Mouse (Mus musculus) heart, embryonic 16.5 days (tissue): Measurements from ENCODE around the gene Stpg3. TPM values are rescaled to one million over a fixed set of nuclear protein-coding genes. Genes with fewer than 3 reads are reported as not detected.

Experiments
- ATAC-seq: fragments of 200-750 bp; cut with Nextera tagmentation; replicated peaks from 2 replicates; pipeline ENCODE4 v1.8.0; 2017; ENCODE audit warnings: moderate number of reproducible peaks; ENCODE audit not compliant: insufficient read depth, low FRiP score; ENCODE audit errors: extremely low read depth
- H3K27ac ChIP-seq: fragments of 300-500 bp; sonication (generic); 2 replicates; pipeline ENCODE4 v1.5.1; 2014; ENCODE audit warnings: mild to moderate bottlenecking, low read length, control low read depth, moderate library complexity
- H3K27me3 ChIP-seq: fragments of 300-500 bp; sonication (generic); 2 replicates; pipeline ENCODE4 v1.6.1; 2014; ENCODE audit warnings: low read length, mixed read lengths; ENCODE audit not compliant: control insufficient read depth, insufficient read depth
- H3K36me3 ChIP-seq: fragments of 300-500 bp; sonication (generic); 2 replicates; pipeline ENCODE4 v1.6.1; 2014; ENCODE audit not compliant: control insufficient read depth, insufficient read depth
- H3K4me1 ChIP-seq: fragments of 300-500 bp; sonication (generic); 2 replicates; pipeline ENCODE4 v1.6.1; 2014; ENCODE audit warnings: low read length, mixed read lengths; ENCODE audit not compliant: control insufficient read depth, insufficient read depth
- H3K4me2 ChIP-seq: fragments of 300-500 bp; sonication (generic); 2 replicates; pipeline ENCODE4 v1.6.1; 2014; ENCODE audit warnings: low read depth, mild to moderate bottlenecking, control low read depth, low read length
- H3K4me3 ChIP-seq: fragments of 300-500 bp; sonication (generic); 2 replicates; pipeline ENCODE4 v1.5.1; 2014; ENCODE audit warnings: mild to moderate bottlenecking, control low read depth, low read length
- H3K9ac ChIP-seq: fragments of 300-500 bp; sonication (generic); 2 replicates; pipeline ENCODE4 v1.6.1; 2014; ENCODE audit warnings: low read length, control low read depth
- H3K9me3 ChIP-seq: fragments of 300-500 bp; sonication (generic); replicated peaks from 2 replicates; pipeline ENCODE4 v1.6.1; 2016; ENCODE audit warnings: low read length; ENCODE audit not compliant: control insufficient read depth
- WGBS: fragments of 180-500 bp; shearing (Covaris S2); extraction: QIAGEN DNeasy Blood & Tissue Kit; methylation state at CpG from one replicate; pipeline ENCODE4 v1.1.7; 2014; 5-methylcytosine and 5-hydroxymethylcytosine counted together
- polyA plus RNA-seq: library from polyadenylated mRNA; unstranded; fragments of >200 nt; fragmentation: Nextera tagmentation; extraction: Ambion mirVana; gene quantifications from 2 replicates; pipeline ENCODE4 v1.2.1, GENCODE M21; 2015

The Stpg3 gene
- polyA plus RNA-seq, 1 experiment from 2014 or later = not detected

DNA sequence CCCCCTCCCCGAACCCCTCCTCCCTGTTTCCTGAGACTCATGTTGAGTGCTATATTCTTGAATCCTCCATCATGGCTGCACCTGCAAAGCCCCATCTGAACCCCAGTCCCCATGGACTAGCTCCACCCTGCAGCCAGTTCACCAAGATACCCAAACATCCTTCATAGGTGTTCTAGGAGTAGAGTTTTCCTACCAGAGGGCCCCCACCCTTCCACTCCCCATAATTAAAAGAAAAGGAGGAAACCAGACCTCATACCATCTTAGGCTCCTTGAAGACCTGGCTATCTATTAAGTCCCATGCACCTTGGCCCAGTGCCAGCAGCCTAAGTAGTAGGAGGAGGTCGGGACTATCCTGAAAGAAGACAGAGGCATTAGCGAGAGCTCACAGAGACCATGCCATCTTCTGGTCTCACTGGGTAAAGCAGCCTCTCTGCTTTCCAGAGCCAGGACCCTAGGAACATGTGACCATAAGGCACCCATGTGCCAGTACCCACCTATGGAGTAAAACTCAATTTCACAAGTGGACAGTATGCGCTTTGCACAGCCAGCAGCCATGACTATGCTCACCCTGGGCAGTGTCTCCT is 10.7 kb downstream of the Stpg3 start:
- WGBS = 57% methylated on average over 4 of the region's 4 CpGs
- Histone ChIP-seq H3K27me3 (no peaks in the 10 kb centered on the region), H3K9me3 (no peaks in the 10 kb centered on the region), H3K4me2 (no peak overlapping the region), H3K27ac (no peak overlapping the region), H3K4me3 (no peak overlapping the region), H3K4me1 (no peaks in the 10 kb centered on the region), H3K9ac (no peak overlapping the region), H3K36me3 (peaks cover 52% of the 10 kb centered on the region)
- ATAC-seq = no peak

- 0 out of 2 replicates have a peak, but pooled peaks cover 3% of the 10 kb centered on the region for H3K27me3 ChIP-seq
- H3K4me1 ChIP-seq = peaks cover 7% of the 10 kb centered on the region; the same call in 1 of the 2 replicates
- no peaks in the 10 kb centered on the region for H3K9me3 ChIP-seq
- no peak overlapping the region for H3K27ac ChIP-seq
- no peak overlapping the region for H3K4me3 ChIP-seq
- ATAC-seq = no peak
- no peak overlapping the region for H3K4me2 ChIP-seq
- 97% methylated on average over 2 of the region's 2 CpGs for WGBS
- no peak overlapping the region for H3K9ac ChIP-seq
- H3K36me3 ChIP-seq = peaks cover 44% of the 10 kb centered on the region
Observed at GRCm38 (mm10) chr2:25200631-25201030, 13.8 kb downstream of the Stpg3 start.

GRCm38 (mm10) chr2:25197946-25198345 is 16.5 kb downstream of the Stpg3 start:
- H3K9me3 ChIP-seq = no peaks in the 10 kb centered on the region
- H3K4me3 ChIP-seq = no peak overlapping the region
- H3K36me3 ChIP-seq = peaks cover 28% of the 10 kb centered on the region
- peak overlapping the region; percentile 90 for H3K27ac ChIP-seq
- H3K9ac ChIP-seq = no peak overlapping the region
- ATAC-seq = no peak
- H3K4me2 ChIP-seq = no peak overlapping the region
- peaks cover 28% of the 10 kb centered on the region for H3K4me1 ChIP-seq
- peaks cover 13% of the 10 kb centered on the region for H3K27me3 ChIP-seq

GRCm38 (mm10) chr2:25197191-25197590 is 17.2 kb downstream of the Stpg3 start:
- H3K4me2 ChIP-seq = peak overlapping the region; percentile 64
- no peak overlapping the region for H3K9ac ChIP-seq
- H3K36me3 ChIP-seq = peaks cover 21% of the 10 kb centered on the region
- peaks cover 28% of the 10 kb centered on the region for H3K4me1 ChIP-seq
- H3K27me3 ChIP-seq = peaks cover 13% of the 10 kb centered on the region
- H3K27ac ChIP-seq = peak overlapping the region; percentile 90
- WGBS = 23% methylated on average over 2 of the region's 2 CpGs
- H3K4me3 ChIP-seq = peak overlapping the region; percentile 48; the same call in 1 of the 2 replicates
- ATAC-seq = no peak
- H3K9me3 ChIP-seq = no peaks in the 10 kb centered on the region

DNA sequence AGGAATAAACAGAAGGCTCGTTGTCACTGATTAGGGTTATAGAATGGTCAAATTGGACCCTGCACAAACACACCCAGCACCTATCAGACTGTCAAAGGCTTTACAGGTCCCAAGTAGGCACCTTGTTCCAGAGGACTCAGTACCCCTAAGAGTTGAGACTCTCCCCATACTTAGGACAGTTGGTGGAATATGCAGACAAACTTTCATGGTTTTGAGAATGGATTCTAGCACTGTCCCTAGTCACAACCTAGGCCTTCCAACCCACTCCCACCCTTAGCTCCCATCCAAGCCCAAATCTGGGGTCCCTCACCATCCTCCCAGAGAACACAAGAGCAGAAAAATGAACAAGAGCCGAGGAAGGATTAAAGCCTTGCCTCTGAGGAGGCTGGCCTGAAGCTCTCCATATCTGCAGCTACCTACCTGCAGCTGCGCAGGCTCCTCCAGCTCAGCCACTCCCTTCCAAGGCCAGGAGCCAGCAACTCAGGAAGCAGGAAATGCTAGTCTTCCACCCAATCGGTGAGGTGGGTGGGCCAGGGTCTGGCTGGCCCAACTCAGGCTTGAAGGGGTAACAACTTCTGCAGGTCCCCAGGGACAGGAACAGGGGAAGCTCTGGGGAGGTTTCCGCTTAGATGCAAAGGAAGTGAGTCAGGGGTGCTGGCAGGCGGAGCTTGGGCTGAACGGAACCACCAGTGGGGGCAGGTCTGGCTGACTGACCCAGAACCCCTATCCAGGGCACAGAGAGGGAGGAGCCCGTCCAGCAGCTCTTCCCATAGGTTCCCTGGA is 18.1 kb downstream of the Stpg3 start, which contains the start of gene Tor4a:
Gene Tor4a (minus strand): TSS at position 715 of the 783 bp plus-strand sequence.
- H3K9me3 ChIP-seq = no peaks in the 10 kb centered on the region
- WGBS = 13% methylated on average over 8 of the region's 8 CpGs
- peak; percentile 64 for ATAC-seq
- peak within 1 kb of the TSS; percentile 67 for H3K9ac ChIP-seq
- peak within 1 kb of the TSS; percentile 90 for H3K27ac ChIP-seq
- H3K27me3 ChIP-seq = peaks cover 13% of the 10 kb centered on the region
- peak within 1 kb of the TSS; percentile 64 for H3K4me2 ChIP-seq
- H3K4me3 ChIP-seq = peak within 1 kb of the TSS; percentile 48
- peaks cover 28% of the 10 kb centered on the region for H3K4me1 ChIP-seq
- H3K36me3 ChIP-seq = peaks cover 19% of the 10 kb centered on the region

DNA sequence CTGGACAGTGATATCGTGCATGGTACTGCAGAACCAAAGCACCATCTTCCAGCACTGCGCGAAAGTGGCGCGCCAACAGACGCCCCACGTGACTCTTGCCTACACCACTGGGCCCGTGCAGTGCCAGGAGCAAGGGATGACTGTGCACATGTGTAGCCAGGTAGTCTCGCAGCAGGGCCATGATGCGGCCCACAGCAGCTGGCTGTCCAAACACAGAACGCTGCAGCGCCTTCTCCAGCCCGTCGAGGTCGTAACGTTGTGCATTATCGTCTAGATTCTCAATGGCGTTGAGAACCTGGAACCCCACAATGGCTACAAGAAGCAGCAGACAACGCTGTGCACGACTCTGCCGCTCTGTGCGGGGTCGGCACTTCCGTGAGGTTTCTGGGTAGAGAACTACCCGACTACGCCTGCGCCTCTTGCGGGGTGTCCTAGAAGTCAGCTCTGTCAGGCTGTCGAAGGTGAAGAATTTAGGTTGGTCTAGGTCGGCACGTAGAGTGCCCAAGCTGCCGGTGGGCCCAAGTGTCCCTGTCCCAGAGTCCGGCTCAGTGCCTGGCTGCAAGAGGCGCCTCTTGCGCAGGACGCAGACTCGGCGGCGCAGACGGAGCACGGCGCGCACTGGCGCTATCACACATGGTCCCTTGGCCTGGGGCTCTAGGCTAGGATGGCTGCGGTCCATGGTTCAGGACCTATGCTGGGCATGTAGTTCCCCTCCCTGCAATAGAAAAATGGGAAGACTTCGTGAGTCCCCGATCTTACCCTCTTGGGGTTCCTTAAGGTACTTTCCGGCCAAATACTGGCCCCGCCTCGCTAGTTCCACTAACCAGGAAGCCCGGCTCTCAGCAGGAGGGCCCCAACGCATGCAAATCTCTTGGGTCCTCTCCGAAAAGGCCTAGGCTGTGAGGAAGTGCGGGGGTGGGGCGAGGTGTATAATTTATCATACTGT is 19.0 kb downstream of the Stpg3 start:
- H3K27ac ChIP-seq = peak overlapping the region; percentile 90
- H3K4me1 ChIP-seq = peaks cover 28% of the 10 kb centered on the region
- H3K9ac ChIP-seq = peak overlapping the region; percentile 67
- 0 out of 2 replicates have a peak, but pooled peaks have one; percentile 14 for ATAC-seq
- peaks cover 13% of the 10 kb centered on the region for H3K27me3 ChIP-seq
- peaks cover 11% of the 10 kb centered on the region for H3K36me3 ChIP-seq
- H3K4me2 ChIP-seq = peak overlapping the region; percentile 64
- 15% methylated on average over 55 of the region's 55 CpGs for WGBS
- peak overlapping the region; percentile 48 for H3K4me3 ChIP-seq
- no peaks in the 10 kb centered on the region for H3K9me3 ChIP-seq

GRCm38 (mm10) chr2:25194486-25195171 is 19.8 kb downstream of the Stpg3 start:
- Histone ChIP-seq H3K9me3 (no peaks in the 10 kb centered on the region), H3K4me2 (peak overlapping the region; percentile 64), H3K9ac (peak overlapping the region; percentile 67), H3K27ac (peak overlapping the region; percentile 90), H3K4me1 (peaks cover 28% of the 10 kb centered on the region), H3K27me3 (peaks cover 13% of the 10 kb centered on the region), H3K36me3 (peaks cover 3% of the 10 kb centered on the region), H3K4me3 (peak overlapping the region; percentile 48)
- 74% methylated on average over 17 of the region's 17 CpGs for WGBS
- ATAC-seq = no peak

- peak overlapping the region; percentile 42 for H3K9ac ChIP-seq
- no peaks in the 10 kb centered on the region for H3K9me3 ChIP-seq
- peak overlapping the region; percentile 48; the same call in 1 of the 2 replicates for H3K4me3 ChIP-seq
- peaks cover 28% of the 10 kb centered on the region for H3K4me1 ChIP-seq
- no peaks in the 10 kb centered on the region for H3K36me3 ChIP-seq
- H3K27ac ChIP-seq = peak overlapping the region; percentile 90
- ATAC-seq = no peak
- 60% methylated on average over 5 of the region's 5 CpGs for WGBS
- peaks cover 13% of the 10 kb centered on the region for H3K27me3 ChIP-seq
- H3K4me2 ChIP-seq = peak overlapping the region; percentile 64
Observed at GRCm38 (mm10) chr2:25194006-25194405, 20.4 kb downstream of the Stpg3 start.
